ENCODE assay signal across 11 mouse cellular contexts in the genomic region with DNA sequence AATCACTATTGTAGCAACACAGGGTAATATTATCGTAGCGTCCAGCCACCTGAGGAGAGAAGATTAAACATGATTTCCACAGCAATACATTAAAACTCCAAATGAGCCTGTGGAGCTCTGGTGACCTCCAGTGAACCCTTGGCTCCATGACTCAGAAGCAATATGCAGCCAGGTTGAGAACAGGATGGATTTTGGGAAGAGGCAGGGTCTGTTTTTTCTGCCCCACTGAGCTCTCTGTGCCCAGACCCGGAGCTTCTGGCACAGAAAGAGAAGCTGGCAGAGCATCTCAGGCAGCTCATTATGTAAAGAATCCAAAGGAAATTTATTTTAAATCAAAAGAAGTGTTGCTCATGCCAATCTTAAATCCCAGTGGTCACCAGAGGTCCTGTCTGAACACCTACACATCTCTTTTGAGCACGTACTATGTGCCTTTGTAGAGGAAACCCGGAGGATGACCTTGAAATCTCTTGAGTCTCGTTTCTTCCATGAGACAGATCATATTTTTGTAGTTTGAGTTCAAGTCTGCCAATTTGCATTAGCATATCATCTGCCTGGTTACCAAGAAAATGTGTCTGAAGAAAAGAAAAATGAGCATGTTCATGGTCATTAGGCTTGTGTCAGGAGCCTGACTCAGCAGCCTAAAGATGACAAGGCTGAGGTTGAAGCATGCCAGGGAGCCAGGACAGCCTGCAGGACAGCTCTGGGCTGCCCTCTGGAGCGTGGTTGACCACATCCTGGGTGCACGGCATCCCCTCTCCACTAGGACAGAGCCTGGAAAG.
DNase-seq lines count a peak whose midpoint lies in the region; ATAC-seq and TF ChIP-seq lines count a peak whose summit lies in the region.
"Had no signal": no experiment of that assay in that cellular context is flagged by ENCODE, and none has a peak within 500 bp of the region (broad histone marks: within the 10 kb centered on the region; RNA-seq: fewer than 3 reads in every experiment).

No protein-coding gene starts in this region.

- no peak for TF ChIP-seq POLR2A in kidney, adult 2 months (IDR thresholded peaks at IDR 0.05; ENCODE audit: low read depth, low read length)
- no peak for TF ChIP-seq POLR2A in lung, adult 2 months (IDR thresholded peaks at IDR 0.05; ENCODE audit: borderline replicate concordance, extremely low read depth, low read depth, low read length)

- CTCF ChIA-PET in Patski (lab: Charles Lee) = interaction anchor here (0.8 to 1.2 kb wide), 3 partner anchors 21 to 436 kb away, joined by 3 read pairs; no protein-coding TSS in a partner anchor

- H3K4me1 ChIP-seq in kidney, adult 2 months (ENCODE audit: control insufficient read depth, insufficient read depth, low read length) = no peaks in the 10 kb centered on the region
- H3K4me1 ChIP-seq in kidney, embryonic 14.5 days (ENCODE audit: control insufficient read depth, insufficient read depth, low read length) = no peaks in the 10 kb centered on the region
- H3K4me1 ChIP-seq in megakaryocyte, embryonic 14.5 days = peaks cover 35% of the 10 kb centered on the region
- H3K4me1 ChIP-seq in kidney, embryonic 15.5 days = no peaks in the 10 kb centered on the region
- no peaks in the 10 kb centered on the region for H3K4me1 ChIP-seq in lung, adult 2 months (ENCODE audit: control insufficient read depth, insufficient read depth, low read length)
- H3K4me1 ChIP-seq: embryonic facial prominence, embryonic 10.5 days; heart, embryonic 12.5 days had no signal

- no peaks in the 10 kb centered on the region for H3K9me3 ChIP-seq in kidney, embryonic 14.5 days (ENCODE audit: control insufficient read depth, low read length)
- H3K9me3 ChIP-seq in megakaryocyte, embryonic 14.5 days = no peaks in the 10 kb centered on the region
- no peaks in the 10 kb centered on the region for H3K9me3 ChIP-seq in kidney, embryonic 15.5 days (replicated peaks)
- H3K9me3 ChIP-seq: embryonic facial prominence, embryonic 10.5 days; heart, embryonic 12.5 days had no signal

- H3K4me3 ChIP-seq in kidney, adult 2 months (ENCODE audit: insufficient read depth, low read depth, low read length) = no peak overlapping the region
- H3K4me3 ChIP-seq in kidney, embryonic 14.5 days (ENCODE audit: low read length) = no peak overlapping the region
- peak overlapping the region; percentile 65 for H3K4me3 ChIP-seq in megakaryocyte, embryonic 14.5 days (replicated peaks)
- no peak overlapping the region for H3K4me3 ChIP-seq in kidney, embryonic 15.5 days (replicated peaks)
- no peak overlapping the region for H3K4me3 ChIP-seq in lung, adult 2 months (replicated peaks; ENCODE audit: extremely low read depth, low read depth, low read length)
- H3K4me3 ChIP-seq: embryonic facial prominence, embryonic 10.5 days; heart, embryonic 12.5 days had no signal

- in situ Hi-C loops in Patski (cut with MboI; ENCODE audit: low pct_unique_long_range_greater_than_20kb) = no loop called here

- 69% methylated on average over 8 of the region's 8 CpGs for WGBS in kidney, adult 2 months
- 85% methylated on average over 8 of the region's 8 CpGs for WGBS in kidney, embryonic 14.5 days
- 79% methylated on average over 8 of the region's 8 CpGs for WGBS in kidney, embryonic 15.5 days
- WGBS in lung, adult 2 months = 72% methylated on average over 8 of the region's 8 CpGs

- no peak overlapping the region for H3K4me2 ChIP-seq in kidney, embryonic 14.5 days (replicated peaks; ENCODE audit: low read depth, low read length)
- H3K4me2 ChIP-seq in kidney, embryonic 15.5 days = no peak overlapping the region
- H3K4me2 ChIP-seq: heart, embryonic 12.5 days had no signal

- no peak for ATAC-seq in kidney, embryonic 14.5 days (ENCODE audit: low FRiP score, low TSS enrichment)
- peak; percentile 98 for ATAC-seq in Patski
- ATAC-seq in kidney, embryonic 15.5 days (replicated peaks; ENCODE audit: low FRiP score) = no peak

- no peaks in the 10 kb centered on the region for H3K27me3 ChIP-seq in kidney, adult 2 months (replicated peaks; ENCODE audit: control insufficient read depth, insufficient read depth, low read length)
- H3K27me3 ChIP-seq in kidney, embryonic 14.5 days (ENCODE audit: control insufficient read depth, insufficient read depth, low read length) = no peaks in the 10 kb centered on the region
- no peaks in the 10 kb centered on the region for H3K27me3 ChIP-seq in Patski
- H3K27me3 ChIP-seq in megakaryocyte, embryonic 14.5 days (replicated peaks) = no peaks in the 10 kb centered on the region
- no peaks in the 10 kb centered on the region for H3K27me3 ChIP-seq in kidney, embryonic 15.5 days
- H3K27me3 ChIP-seq: heart, embryonic 12.5 days had no signal

- no peaks in the 10 kb centered on the region for H3K36me3 ChIP-seq in kidney, adult 2 months (ENCODE audit: control insufficient read depth, insufficient read depth, low read length)
- no peaks in the 10 kb centered on the region for H3K36me3 ChIP-seq in kidney, embryonic 14.5 days (ENCODE audit: control insufficient read depth, insufficient read depth, low read length)
- no peaks in the 10 kb centered on the region for H3K36me3 ChIP-seq in megakaryocyte, embryonic 14.5 days (replicated peaks; ENCODE audit: low read length)
- H3K36me3 ChIP-seq in kidney, embryonic 15.5 days = no peaks in the 10 kb centered on the region
- H3K36me3 ChIP-seq: embryonic facial prominence, embryonic 10.5 days; heart, embryonic 12.5 days had no signal

- DNase-seq in kidney, adult 2 months = no peak
- peak; percentile 68 for DNase-seq in Patski (ENCODE audit: low read depth, low spot score)
- DNase-seq in cerebellum, postnatal 14 days = peak; percentile 38 to 58
- no peak for DNase-seq in lung, adult 2 months
- no peak for DNase-seq in kidney, postnatal 10 days
- DNase-seq: lung, postnatal 36 days had no signal

- 0 out of 2 replicates have a peak, but pooled peaks have one; percentile 8 for TF ChIP-seq CTCF in kidney, adult 2 months (conservative IDR thresholded peaks at IDR 0.05; ENCODE audit: insufficient read depth, insufficient read length, low read depth, low read length)
- peak; percentile 58 for TF ChIP-seq CTCF in Patski (IDR thresholded peaks at IDR 0.05)
- no peak for TF ChIP-seq CTCF in lung, adult 2 months (IDR thresholded peaks at IDR 0.05; ENCODE audit: insufficient read depth, low read length)

- no peak overlapping the region for H3K9ac ChIP-seq in kidney, embryonic 14.5 days (ENCODE audit: low read depth, low read length)
- no peak overlapping the region for H3K9ac ChIP-seq in kidney, embryonic 15.5 days
- H3K9ac ChIP-seq: heart, embryonic 12.5 days had no signal

- POLR2A ChIA-PET in Patski (lab: Charles Lee) = no interaction called here

- H3K27ac ChIP-seq in kidney, adult 2 months (ENCODE audit: insufficient read depth, low read depth, low read length) = no peak overlapping the region
- H3K27ac ChIP-seq in kidney, embryonic 14.5 days (ENCODE audit: low read depth, low read length) = no peak overlapping the region
- H3K27ac ChIP-seq in kidney, embryonic 15.5 days = no peak overlapping the region
- H3K27ac ChIP-seq: embryonic facial prominence, embryonic 10.5 days had no signal

Comparison
In these comparisons a context has a peak if more than half of its experiments do, and no peak if none do; other contexts are left out.
1. DNase-seq: peak in Patski (single experiment) and cerebellum, postnatal 14 days (2 of 2); none in kidney, adult 2 months (single experiment), lung, adult 2 months (single experiment) and kidney, postnatal 10 days (single experiment).